Mouse (Mus musculus) kidney, postnatal 10 days (tissue): Measurements from ENCODE around the gene Elovl6.

Experiments
- DNase-seq: peaks from one replicate; pipeline ENCODE4 v3.0.0; 2021; ENCODE audit warnings: mixed read lengths

The Elovl6 gene

DNA sequence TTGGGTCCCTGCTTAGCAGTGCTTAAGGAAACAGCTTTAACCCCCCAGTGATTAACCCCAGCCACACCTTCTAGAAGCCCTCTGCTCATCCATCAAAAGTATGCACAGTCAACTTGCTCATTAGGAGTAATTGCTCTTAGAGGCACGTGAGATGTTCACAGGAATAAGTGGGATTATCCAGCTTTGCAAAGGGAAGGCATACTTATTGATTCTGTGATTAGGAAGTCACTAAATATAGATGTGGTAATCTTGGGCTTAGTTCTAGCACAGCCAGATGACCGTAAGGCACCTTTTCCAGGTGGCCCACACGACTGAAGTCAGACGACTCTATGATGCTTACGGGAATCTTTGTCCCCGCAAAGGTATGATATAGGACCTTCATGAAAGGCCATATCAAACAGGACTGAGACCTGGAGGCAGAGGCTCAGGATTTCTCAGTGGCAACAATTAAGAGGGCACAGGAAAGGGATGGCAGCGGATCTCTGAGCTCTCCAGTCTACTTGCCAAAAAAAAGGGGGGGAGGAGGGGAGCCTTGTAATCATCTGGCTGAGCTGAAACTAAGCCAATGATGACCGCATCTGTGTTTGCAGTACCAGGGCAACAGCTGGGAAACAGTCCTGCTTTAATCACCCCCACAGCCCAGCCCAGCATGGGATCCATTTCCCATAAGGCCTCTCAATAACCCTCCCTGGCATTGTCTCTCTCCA, 117.6 kb downstream of the Elovl6 start:
- no peak for DNase-seq

DNA sequence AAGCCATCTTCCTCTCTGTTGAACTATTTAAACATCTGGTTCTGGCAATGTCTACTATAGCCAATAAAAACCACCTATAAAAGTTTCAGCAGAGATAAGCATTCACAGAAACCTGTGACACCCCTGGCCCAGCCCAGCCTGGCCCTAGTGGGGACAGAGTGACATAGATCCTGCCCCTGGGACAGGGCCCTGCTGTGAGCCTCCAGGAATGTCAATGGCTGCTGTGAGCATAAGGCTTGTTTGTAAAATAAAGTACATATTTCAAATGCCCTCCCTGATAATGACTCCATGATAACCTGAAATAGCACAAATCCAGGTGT, 118.1 kb downstream of the Elovl6 start:
- no peak for DNase-seq

DNA sequence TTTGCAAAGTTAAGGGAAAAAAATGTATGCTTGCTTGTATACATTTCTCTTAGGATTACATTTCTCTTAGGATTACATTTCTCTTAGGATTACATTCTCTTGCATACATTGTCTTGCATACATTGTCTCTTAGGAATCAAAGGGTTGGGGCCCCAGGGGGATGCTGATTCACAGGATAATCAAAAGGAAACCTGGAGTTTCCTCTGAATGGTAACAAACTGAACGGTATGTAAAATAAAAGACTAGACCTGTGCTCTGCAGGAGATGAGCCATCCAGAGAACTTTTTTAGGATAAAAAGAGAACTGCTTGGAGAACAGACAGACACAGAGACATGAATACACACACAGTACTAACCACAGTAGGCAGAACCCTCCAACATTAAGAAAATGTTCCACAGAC, 118.8 kb downstream of the Elovl6 start:
- DNase-seq: no peak

DNA sequence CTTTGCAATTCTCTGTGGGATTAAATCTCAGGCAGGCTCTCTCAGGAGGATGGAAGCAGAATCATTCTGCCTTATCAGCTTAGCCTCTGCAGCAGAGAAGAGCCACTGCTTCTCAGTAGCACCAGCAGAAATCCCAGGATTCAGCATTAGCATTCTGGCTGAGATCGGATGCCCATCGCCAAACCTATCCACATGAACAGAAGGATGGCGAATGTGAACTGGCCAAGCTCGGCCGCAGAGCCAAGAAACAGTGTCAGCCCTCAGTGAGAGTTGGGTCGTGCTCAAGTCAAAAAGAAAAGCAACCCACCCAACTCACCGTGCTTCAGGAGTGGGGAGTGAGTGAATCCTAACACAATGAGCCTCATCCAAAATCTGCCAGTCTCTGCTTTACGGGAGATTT, 119.6 kb downstream of the Elovl6 start:
- DNase-seq: no peak

DNA sequence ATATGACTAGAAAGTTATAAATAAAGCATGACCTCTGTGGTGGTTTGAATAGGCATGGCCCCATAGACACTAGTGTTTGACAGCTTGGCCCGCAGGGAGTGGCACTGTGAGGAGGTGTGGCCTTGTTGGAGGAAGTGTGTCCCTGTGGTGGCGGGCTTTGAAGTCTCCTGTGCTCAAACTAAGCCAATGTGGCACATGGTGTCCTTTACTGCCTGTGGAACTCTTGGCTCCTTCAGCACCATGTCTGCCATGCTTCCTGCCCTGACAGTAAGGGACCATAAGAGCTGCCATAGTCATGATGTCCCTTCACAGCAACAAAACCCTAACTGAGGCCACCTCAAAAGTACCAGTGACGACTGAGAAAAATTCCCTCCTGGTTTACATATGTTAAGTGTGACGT, 120.3 kb downstream of the Elovl6 start:
- DNase-seq: no peak

DNA sequence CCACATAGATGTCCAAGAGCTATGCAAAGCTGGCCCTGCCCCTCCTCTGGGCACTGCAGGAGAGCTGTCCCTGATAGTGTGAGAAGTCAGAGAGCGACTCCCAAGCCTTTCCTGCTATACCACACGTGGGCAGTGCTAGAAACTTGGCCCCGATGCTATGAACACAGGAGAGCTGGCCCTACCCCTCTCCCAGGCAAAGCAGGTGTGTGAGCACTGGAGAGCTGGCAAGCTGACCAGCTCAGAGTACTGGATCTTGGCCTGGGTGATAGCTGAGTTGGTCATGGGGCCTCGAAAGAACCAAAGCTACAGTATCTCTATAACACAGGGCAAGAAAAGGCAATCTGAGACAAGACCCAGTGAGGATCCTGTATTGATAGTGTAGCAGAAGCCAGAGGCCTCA, 124.4 kb downstream of the Elovl6 start:
- no peak for DNase-seq

DNA sequence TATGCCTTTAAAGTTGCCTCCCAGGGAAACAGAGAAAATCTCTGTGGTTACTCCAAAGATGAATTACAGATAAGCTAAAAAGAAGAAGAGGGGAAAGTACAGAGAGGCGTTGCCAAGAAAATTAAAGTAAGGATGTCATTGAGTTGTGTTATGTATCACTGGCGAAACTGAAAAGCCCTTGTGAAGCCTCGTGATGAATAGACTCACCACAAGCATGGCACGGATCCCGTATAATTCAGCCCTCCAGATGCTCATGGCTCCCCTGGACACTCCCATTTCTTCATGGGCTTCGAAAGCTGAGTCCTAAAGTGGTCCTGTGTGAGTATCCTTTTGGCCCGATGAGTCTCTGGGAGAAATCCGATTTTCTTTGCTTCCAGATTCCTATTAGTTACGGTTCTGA, 125.1 kb downstream of the Elovl6 start:
- no peak for DNase-seq

DNA sequence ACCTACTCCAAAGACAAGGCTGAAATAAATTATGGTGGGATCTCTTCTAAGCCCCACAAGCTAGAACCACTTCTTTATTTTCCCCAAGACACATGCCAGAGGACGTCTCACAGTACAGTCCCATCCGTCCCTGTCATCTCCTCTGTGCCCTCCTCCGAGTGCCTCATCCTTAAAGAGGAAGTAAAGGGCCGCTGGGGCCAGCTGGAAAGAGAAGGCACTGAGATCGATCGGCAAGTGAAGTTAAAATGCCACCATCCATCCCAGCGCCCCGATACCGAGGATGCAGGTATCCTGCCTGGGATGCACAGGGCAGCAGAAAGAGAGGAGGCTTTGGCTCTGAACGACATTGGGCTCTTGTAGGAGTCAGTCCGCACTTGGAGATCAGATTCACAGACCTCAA, 125.6 kb downstream of the Elovl6 start:
- DNase-seq: no peak

DNA sequence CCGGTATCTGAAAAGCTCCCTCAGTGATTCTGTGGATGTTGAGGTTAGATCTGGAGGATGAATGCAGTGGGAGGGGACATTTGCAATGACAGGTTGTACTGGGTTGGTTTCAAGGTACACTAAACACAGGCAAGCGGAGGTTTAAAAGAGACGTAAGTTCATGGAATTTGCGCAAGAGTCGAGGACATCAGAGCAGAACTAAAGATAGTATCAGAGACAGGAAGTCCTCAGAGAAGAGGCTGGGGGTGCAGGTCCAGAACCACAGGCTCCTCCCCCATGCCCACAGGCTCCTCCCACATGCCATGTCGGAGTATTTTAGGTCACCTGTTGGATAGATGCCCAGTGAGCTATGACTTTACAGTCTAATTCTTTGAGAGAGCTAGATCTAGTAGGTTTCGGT, 126.6 kb downstream of the Elovl6 start:
- DNase-seq: no peak

DNA sequence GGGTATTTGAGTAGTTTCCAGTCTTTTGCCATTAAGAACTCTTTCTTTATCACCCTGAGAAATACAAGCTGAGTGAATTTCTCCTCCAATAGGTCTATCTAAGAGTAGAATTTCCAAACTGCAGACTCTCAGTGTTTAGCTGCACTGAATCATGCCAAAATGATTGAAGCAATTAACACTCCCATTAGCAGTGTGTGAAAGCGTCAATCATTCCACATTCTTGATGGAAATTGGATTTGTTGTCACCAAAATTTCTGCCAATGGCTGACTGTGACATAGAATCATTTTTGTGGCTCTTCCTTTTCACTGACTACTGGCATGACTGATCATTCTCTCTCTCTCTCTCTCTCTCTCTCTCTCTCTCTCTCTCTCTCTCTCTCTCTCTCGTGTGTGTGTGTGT, 131.8 kb downstream of the Elovl6 start:
- DNase-seq: no peak

DNA sequence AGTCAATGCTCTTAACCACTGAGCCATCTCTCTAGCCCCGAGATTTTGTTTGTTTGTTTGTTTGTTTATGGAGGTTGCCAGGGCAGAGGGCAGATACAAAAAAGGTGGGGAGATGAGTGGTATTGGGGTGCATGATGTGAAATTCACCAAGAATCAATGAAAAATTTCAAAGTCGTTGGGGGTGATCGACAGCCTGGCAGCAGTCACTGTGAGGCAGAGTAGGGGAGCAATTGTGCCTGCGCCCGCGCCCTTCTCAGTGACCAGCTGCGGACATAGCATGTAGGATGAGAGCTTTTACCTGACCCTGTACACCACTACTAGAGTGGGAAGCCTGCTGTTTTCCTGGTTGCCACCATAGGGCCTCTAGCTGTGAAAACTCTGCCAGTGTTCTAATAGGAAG, 143.8 kb downstream of the Elovl6 start:
- no peak for DNase-seq

DNA sequence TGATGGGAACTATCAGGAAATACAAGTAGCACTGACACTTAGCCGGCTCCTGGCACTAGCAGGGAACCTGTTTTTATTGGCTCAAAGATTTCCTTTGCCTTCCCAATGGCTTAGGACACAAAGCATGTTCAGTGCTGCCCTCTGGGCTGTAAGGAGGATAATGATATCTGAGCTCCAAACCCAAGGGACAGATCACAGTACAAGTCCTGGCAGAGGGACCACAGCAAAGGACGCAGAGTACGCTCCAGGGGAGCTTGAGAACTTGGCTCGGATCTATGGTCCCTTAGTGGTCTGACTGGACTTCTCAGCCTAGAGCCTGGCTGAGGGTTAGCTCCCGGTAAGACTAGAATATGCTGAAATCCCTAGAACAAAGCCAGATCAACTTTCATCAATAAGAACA, 148.1 kb downstream of the Elovl6 start:
- peak; percentile 32 for DNase-seq

DNA sequence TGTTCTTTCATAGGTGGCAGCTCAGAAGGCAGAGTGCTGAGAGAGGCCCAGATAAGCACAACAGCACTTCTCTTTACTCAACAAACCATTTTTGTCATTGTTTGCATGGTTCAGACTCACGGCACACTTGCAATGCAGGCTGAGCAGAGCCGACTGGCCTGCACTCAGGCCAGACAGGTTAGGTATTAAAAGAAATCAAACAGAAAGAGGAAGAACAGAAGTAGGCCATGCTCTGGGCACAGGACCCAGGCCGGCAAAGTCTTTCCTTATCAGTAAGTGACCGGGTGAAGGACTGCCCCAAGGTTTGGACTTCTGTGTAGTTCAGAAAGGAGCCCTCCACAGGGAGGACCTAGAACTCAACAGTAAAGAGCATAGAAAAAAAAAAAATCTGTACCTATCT, 149.7 kb downstream of the Elovl6 start:
- peak; percentile 16 for DNase-seq

DNA sequence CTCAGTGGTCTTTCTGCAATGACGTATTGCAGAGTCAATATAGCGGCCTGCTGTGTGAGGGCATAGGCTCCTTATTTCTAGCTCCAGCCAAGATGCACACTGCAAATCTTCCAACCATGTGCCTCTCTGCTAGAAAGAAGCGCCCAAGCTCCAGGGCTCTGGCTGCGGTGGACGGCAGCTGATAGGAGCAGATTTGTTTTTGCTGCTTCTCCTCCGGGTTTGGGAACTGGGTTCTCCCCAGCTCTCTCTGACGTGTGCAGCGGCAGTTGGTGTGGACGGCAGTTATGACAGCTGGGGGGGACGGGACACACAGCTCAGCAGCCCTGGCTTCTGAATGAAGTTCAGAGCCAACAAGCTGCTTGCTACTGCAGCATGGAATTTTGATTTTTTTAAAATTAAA, 150.2 kb downstream of the Elovl6 start:
- peak; percentile 39 for DNase-seq

DNA sequence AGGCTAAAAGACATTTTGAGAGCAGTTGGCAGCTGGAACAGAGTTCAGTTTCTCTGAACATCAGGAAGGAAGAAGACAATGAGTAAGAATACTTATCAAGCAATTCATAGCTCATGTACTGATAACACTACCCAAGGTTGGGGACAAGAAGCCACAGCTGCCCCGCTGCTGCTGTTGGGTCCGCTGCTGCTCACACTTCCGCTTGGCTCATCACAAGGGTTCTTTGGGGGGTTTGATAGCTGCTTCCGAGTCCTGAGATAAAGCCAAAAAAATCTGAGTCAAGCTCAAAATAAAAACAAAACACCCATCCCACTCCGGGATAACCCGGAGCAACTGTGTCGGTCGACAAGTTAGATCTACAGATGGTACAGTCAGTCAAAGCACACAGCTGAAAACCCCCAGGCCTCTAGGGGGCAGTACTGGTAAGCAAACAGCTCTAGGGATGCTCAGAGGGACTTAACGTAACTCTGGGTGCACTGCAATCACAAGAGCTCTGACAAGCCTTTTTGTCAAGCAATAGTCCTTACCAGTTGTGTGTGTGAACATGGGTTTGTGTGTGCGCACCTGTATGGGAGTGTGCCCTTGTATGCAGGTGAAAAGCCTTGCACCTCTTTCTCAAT, 151.0 kb downstream of the Elovl6 start:
- peak; percentile 42 for DNase-seq

DNA sequence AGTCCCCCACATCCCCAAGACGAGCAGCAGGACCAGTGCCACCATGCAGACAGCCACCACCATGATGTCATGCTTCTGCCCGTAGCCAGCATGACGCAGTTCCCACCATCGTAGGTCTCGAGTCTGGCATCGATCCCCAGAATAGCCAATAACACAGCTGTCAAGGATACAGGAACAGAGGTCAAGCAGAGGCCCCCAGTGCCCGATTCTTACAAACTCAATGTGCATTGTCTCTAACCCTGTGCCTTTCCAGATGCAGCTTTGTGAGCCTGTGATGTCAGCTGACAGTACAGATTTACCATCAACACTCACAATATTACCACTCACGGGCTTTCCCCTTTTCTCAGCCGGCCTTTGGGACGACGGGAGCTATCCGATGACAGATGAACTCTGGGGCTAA, 154.0 kb downstream of the Elovl6 start:
- DNase-seq: no peak

DNA sequence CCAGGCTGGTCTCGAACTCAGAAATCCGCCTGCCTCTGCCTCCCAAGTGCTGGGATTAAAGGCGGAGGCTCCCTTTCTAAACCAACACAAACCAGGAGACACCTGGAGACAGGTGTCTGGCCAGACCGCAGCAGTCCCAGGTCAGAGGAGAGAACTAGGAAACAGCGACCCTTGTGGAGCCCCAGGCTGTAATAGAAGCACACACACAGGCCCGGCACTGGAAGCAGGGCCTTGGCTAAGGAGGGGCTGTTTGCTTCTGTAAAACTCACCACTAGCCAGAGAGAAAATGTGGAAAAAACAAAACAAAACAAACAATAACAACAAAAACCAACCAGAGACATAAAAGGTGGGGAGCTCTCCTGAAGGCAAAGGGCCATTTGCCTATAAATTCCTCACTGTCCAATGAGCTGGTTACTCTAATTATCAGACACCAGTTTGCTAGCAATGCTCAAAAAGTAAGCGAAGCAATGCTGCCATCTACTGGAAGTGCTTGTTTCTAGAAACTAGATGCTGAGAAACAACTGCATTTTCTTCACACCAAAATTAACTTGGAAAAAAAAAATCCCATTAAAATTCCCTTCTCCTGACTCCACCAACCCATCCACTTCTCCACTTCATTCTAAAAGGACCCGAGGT, 154.7 kb downstream of the Elovl6 start:
- peak; percentile 81 for DNase-seq

DNA sequence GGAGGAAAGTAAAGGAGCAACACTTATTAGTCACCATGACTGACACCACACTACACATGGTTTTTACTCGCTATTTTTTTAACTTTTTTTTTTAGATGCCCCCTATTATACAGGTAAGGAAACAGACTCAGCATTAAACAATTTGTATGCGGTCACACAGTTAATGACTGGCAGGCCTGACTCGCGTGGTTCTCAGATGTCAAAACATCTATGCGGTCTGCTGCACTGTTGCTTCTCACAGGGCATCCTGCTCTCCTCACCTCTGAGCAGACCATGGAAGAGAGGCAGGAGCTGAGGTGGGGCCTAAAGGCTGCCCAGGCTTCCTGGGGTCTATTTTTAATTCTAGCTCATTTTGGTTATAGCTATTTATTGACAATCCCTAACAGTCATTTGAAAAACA, 155.3 kb downstream of the Elovl6 start:
- no peak for DNase-seq
